Mouse (Mus musculus) liver, embryonic 14.5 days (tissue): ENCODE measurements around the gene Mylk. TPM values are rescaled to one million over a fixed set of nuclear protein-coding genes. Genes with fewer than 3 reads are reported as not detected.
"Not testable (repeated sequence)": the region's sequence is repeated elsewhere in the genome, so short reads cannot be mapped to it uniquely, and the experiment has no call there.

Source experiments
- ATAC-seq: fragments of 200-750 bp; cut with Nextera tagmentation; 2 replicates; pipeline ENCODE4 v1.8.0; 2017; ENCODE audit warnings: moderate number of reproducible peaks, mild to moderate bottlenecking, moderate library complexity; ENCODE audit not compliant: insufficient read depth
- DNase-seq, 3 experiments: peaks; one replicate each; pipeline ENCODE4 v3.0.0-alpha.2; 2012 to 2013; ENCODE audit warnings: low read depth in 3 of 3, low spot score in 3 of 3
- H3K27ac ChIP-seq: fragments of 300-500 bp; sonication (generic); 2 replicates; pipeline ENCODE4 v1.5.1; 2014; ENCODE audit warnings: moderate library complexity, mild to moderate bottlenecking, control low read depth, inconsistent platforms
- H3K27me3 ChIP-seq: fragments of 300-500 bp; sonication (generic); 2 replicates; pipeline ENCODE4 v1.6.1; 2014; ENCODE audit warnings: mild to moderate bottlenecking, low read length, moderate library complexity; ENCODE audit not compliant: control insufficient read depth, insufficient read depth
- H3K36me3 ChIP-seq: fragments of 300-500 bp; sonication (generic); replicated peaks from 2 replicates; pipeline ENCODE4 v1.6.1; 2014; ENCODE audit warnings: low read depth; ENCODE audit not compliant: control insufficient read depth, insufficient read depth
- H3K4me1 ChIP-seq, 2 experiments: fragments of 200-500 bp in 1 of 2; fragments of 300-500 bp in 1 of 2; sonication (generic) in 1 of 2; replicated peaks; 2 replicates each; pipeline ENCODE4 v1.6.1; 2012 to 2014; ENCODE audit warnings: antibody characterized with exemption in 1 of 2, inconsistent platforms in 1 of 2, low read length in 1 of 2; ENCODE audit not compliant: control insufficient read depth in 2 of 2, insufficient read depth in 2 of 2
- H3K4me2 ChIP-seq: fragments of 300-500 bp; sonication (generic); 2 replicates; pipeline ENCODE4 v1.6.1; 2014; ENCODE audit warnings: low read depth, mild to moderate bottlenecking, control low read depth, moderate library complexity
- H3K4me3 ChIP-seq, 2 experiments: fragments of 200-500 bp in 1 of 2; fragments of 300-500 bp in 1 of 2; sonication (generic) in 1 of 2; 2 replicates each; pipeline ENCODE4 v1.5.1; 2012 to 2014; ENCODE audit warnings: low read depth in 2 of 2, low read length in 2 of 2, mild to moderate bottlenecking in 2 of 2, control low read depth in 1 of 2, inconsistent platforms in 1 of 2, moderate library complexity in 1 of 2; ENCODE audit not compliant: insufficient read depth in 1 of 2
- H3K9ac ChIP-seq: fragments of 300-500 bp; sonication (generic); replicated peaks from 2 replicates; pipeline ENCODE4 v1.6.1; 2014; ENCODE audit warnings: mild to moderate bottlenecking, control low read depth, moderate library complexity
- H3K9me3 ChIP-seq: fragments of 300-500 bp; sonication (generic); 2 replicates; pipeline ENCODE4 v1.6.1; 2016; ENCODE audit warnings: low read length, mixed read lengths; ENCODE audit not compliant: control insufficient read depth
- CTCF ChIP-seq: IDR thresholded peaks from 2 replicates; pipeline ENCODE4 v1.5.1; 2016; ENCODE audit warnings: antibody characterized with exemption, low read depth, control low read depth
- EP300 ChIP-seq: IDR thresholded peaks from 2 replicates; pipeline ENCODE4 v1.6.1; 2016; ENCODE audit warnings: antibody characterized with exemption, low read depth
- WGBS: fragments of 180-500 bp; shearing (Covaris S2); extraction: QIAGEN DNeasy Blood & Tissue Kit; methylation state at CpG from one replicate; pipeline ENCODE4 v1.1.7; 2014; ENCODE audit not compliant: insufficient replicate concordance; 5-methylcytosine and 5-hydroxymethylcytosine counted together
- polyA plus RNA-seq, 2 experiments: library from polyadenylated mRNA; depleted of rRNA in 1 of 2; stranded (reverse) in 1 of 2; unstranded in 1 of 2; fragments of >200 nt; fragmentation: Nextera tagmentation in 1 of 2; extraction: Ambion mirVana in 1 of 2; gene quantifications; 2 replicates each; pipeline versions ENCODE4 v1.2.1 to v1.2.3; 2012 to 2014

Gene Mylk
- polyA plus RNA-seq, 2 experiments = 4.4 to 5.4 TPM

- Histone ChIP-seq H3K9ac (no peak overlapping the region), H3K27me3 (no peaks in the 10 kb centered on the region), H3K4me2 (no peak overlapping the region), H3K9me3 (no peaks in the 10 kb centered on the region), H3K36me3 (peaks cover 3% of the 10 kb centered on the region; the same call in 1 of the 2 replicates), H3K27ac (no peak overlapping the region), H3K4me3 (no peak overlapping the region), H3K4me1 (no peaks in the 10 kb centered on the region)
- TF ChIP-seq CTCF (no peak), EP300 (no peak)
- WGBS = 85% methylated on average over 7 of the region's 7 CpGs
- ATAC-seq (no peak), DNase-seq (no peak)
These were observed 38.5 kb upstream of the Mylk start for GRCm38 (mm10) chr16:34706487-34706946.

GRCm38 (mm10) chr16:34711481-34711880, 33.5 kb upstream of the Mylk start:
- H3K9ac ChIP-seq = no peak overlapping the region
- no peak overlapping the region for H3K4me2 ChIP-seq
- WGBS = 78% methylated on average over 3 of the region's 3 CpGs
- H3K36me3 ChIP-seq = peaks cover under 1% of the 10 kb centered on the region; the same call in 1 of the 2 replicates
- H3K27ac ChIP-seq = no peak overlapping the region
- ATAC-seq (no peak), DNase-seq (no peak)
- no peaks in the 10 kb centered on the region for H3K9me3 ChIP-seq
- H3K27me3 ChIP-seq = no peaks in the 10 kb centered on the region
- TF ChIP-seq EP300 = no peak
- TF ChIP-seq CTCF = peak; percentile 47
- no peak overlapping the region for H3K4me3 ChIP-seq
- no peaks in the 10 kb centered on the region for H3K4me1 ChIP-seq

GRCm38 (mm10) chr16:34725156-34725555, 19.9 kb upstream of the Mylk start:
- no peaks in the 10 kb centered on the region for H3K9me3 ChIP-seq
- H3K4me3 ChIP-seq = no peak overlapping the region
- ATAC-seq (no peak), DNase-seq (no peak)
- no peak overlapping the region for H3K27ac ChIP-seq
- no peaks in the 10 kb centered on the region for H3K27me3 ChIP-seq
- 81% methylated on average over 3 of the region's 3 CpGs for WGBS
- no peaks in the 10 kb centered on the region; the same call in 1 of the 2 replicates for H3K36me3 ChIP-seq
- no peak overlapping the region for H3K9ac ChIP-seq
- no peak for TF ChIP-seq EP300
- no peak for TF ChIP-seq CTCF
- no peaks in the 10 kb centered on the region for H3K4me1 ChIP-seq
- H3K4me2 ChIP-seq = no peak overlapping the region

GRCm38 (mm10) chr16:34728610-34729009, 16.4 kb upstream of the Mylk start:
- not testable (repeated sequence) for H3K9ac ChIP-seq, DNase-seq, H3K4me1 ChIP-seq

GRCm38 (mm10) chr16:34729371-34729770, 15.6 kb upstream of the Mylk start:
- 52% methylated on average over 1 of the region's 1 CpGs for WGBS
- Histone ChIP-seq H3K27ac (no peak overlapping the region), H3K4me2 (no peak overlapping the region), H3K4me3 (no peak overlapping the region), H3K4me1 (no peaks in the 10 kb centered on the region), H3K36me3 (no peaks in the 10 kb centered on the region), H3K9me3 (no peaks in the 10 kb centered on the region), H3K9ac (no peak overlapping the region), H3K27me3 (no peaks in the 10 kb centered on the region)
- ATAC-seq (no peak), DNase-seq (no peak)
- TF ChIP-seq EP300 (no peak), CTCF (no peak)

More at GRCm38 (mm10) chr16:34728610-34729009, 16.4 kb upstream of the Mylk start:
- H3K9me3 ChIP-seq, ATAC-seq, H3K4me2 ChIP-seq, H3K27ac ChIP-seq, H3K4me3 ChIP-seq, H3K27me3 ChIP-seq, H3K36me3 ChIP-seq: not testable (repeated sequence)
